Mouse (Mus musculus): ENCODE results near the gene Hmx2. TPM values are rescaled to one million over a fixed set of nuclear protein-coding genes. Genes with fewer than 3 reads are reported as not detected.

The Hmx2 gene
- total and polyA plus RNA-seq, 2 experiments from 2014 or later: 0.71 to 1.0 TPM

GRCm38 (mm10) chr7:131560697-131561042, 12.1 kb downstream of the Hmx2 start:
- Histone ChIP-seq H3K27ac (ENCODE audit: low read depth, low read length) (peak overlapping the region; percentile 83), H3K9me3 (ENCODE audit: low read length) (no peaks in the 10 kb centered on the region), H3K4me1 (ENCODE audit: insufficient read depth, low read length) (0 out of 2 replicates have a peak, but pooled peaks cover 2% of the 10 kb centered on the region), H3K4me3 (ENCODE audit: low read depth, low read length) (peak overlapping the region; percentile 55), H3K4me2 (ENCODE audit: low read depth, low read length, poor library complexity, severe bottlenecking) (peak overlapping the region; percentile 79), H3K27me3 (ENCODE audit: insufficient read depth, low read length) (peaks cover 25% of the 10 kb centered on the region), H3K36me3 (ENCODE audit: insufficient read depth, low read length) (peaks cover 13% of the 10 kb centered on the region), H3K9ac (replicated peaks; ENCODE audit: low read length, poor library complexity, severe bottlenecking) (peak overlapping the region; percentile 72)
- ATAC-seq (ENCODE audit: low FRiP score) (peak; percentile 57), DNase-seq (ENCODE audit: low spot score) (no peak)
- WGBS: under 1% methylated on average over 14 of the region's 14 CpGs
- TF ChIP-seq CTCF (IDR thresholded peaks at IDR 0.05): no peak

GRCm38 (mm10) chr7:131575246-131575645, 26.7 kb downstream of the Hmx2 start:
- peaks cover 9% of the 10 kb centered on the region for H3K36me3 ChIP-seq (ENCODE audit: insufficient read depth, low read length)
- no peak overlapping the region for H3K4me2 ChIP-seq (ENCODE audit: low read depth, low read length, poor library complexity, severe bottlenecking)
- H3K4me3 ChIP-seq (ENCODE audit: low read depth, low read length): no peak overlapping the region
- H3K9me3 ChIP-seq (ENCODE audit: low read length): no peaks in the 10 kb centered on the region
- ATAC-seq (ENCODE audit: low FRiP score) (no peak), DNase-seq (ENCODE audit: low spot score) (no peak)
- TF ChIP-seq CTCF (IDR thresholded peaks at IDR 0.05): peak; percentile 52
- no peak overlapping the region for H3K27ac ChIP-seq (ENCODE audit: low read depth, low read length)
- H3K27me3 ChIP-seq (ENCODE audit: insufficient read depth, low read length): no peaks in the 10 kb centered on the region
- 85% methylated on average over 6 of the region's 6 CpGs for WGBS
- H3K4me1 ChIP-seq (ENCODE audit: insufficient read depth, low read length): no peaks in the 10 kb centered on the region
- H3K9ac ChIP-seq (replicated peaks; ENCODE audit: low read length, poor library complexity, severe bottlenecking): no peak overlapping the region

- Histone ChIP-seq H3K27ac (ENCODE audit: low read depth, low read length) (no peak overlapping the region), H3K4me1 (ENCODE audit: insufficient read depth, low read length) (no peaks in the 10 kb centered on the region), H3K36me3 (ENCODE audit: insufficient read depth, low read length) (no peaks in the 10 kb centered on the region), H3K4me2 (ENCODE audit: low read depth, low read length, poor library complexity, severe bottlenecking) (no peak overlapping the region), H3K27me3 (ENCODE audit: insufficient read depth, low read length) (no peaks in the 10 kb centered on the region), H3K4me3 (ENCODE audit: low read depth, low read length) (no peak overlapping the region), H3K9ac (replicated peaks; ENCODE audit: low read length, poor library complexity, severe bottlenecking) (no peak overlapping the region), H3K9me3 (ENCODE audit: low read length) (no peaks in the 10 kb centered on the region)
- DNase-seq (ENCODE audit: low spot score) (no peak), ATAC-seq (ENCODE audit: low FRiP score) (no peak)
- WGBS: 54% methylated on average over 9 of the region's 9 CpGs
- no peak for TF ChIP-seq CTCF (IDR thresholded peaks at IDR 0.05)
Observed at GRCm38 (mm10) chr7:131582178-131582577, 33.6 kb downstream of the Hmx2 start.

DNA sequence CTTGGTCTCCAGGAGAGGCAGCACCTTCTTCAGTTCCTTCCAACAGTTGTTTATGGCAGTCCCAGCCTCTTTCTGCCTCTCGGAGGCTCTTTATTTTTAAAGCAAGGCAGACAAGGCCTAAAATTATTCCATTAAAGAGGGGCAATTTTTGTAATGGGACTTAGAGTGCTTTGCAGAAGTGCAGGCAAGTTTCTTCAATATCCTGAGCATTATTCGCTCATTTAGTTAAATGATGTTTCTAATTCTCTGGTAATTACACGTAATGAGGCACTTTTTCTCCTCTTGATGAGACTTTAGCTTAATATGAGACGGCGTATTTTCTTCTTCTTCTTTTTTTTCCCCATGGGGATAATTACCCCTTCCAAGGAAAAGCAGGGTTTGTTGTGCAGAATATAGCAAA, 37.0 kb downstream of the Hmx2 start:
- Histone ChIP-seq H3K4me1 (ENCODE audit: insufficient read depth, low read length) (no peaks in the 10 kb centered on the region), H3K27ac (ENCODE audit: low read depth, low read length) (no peak overlapping the region), H3K4me2 (ENCODE audit: low read depth, low read length, poor library complexity, severe bottlenecking) (no peak overlapping the region), H3K9ac (replicated peaks; ENCODE audit: low read length, poor library complexity, severe bottlenecking) (no peak overlapping the region), H3K27me3 (ENCODE audit: insufficient read depth, low read length) (no peaks in the 10 kb centered on the region), H3K9me3 (ENCODE audit: low read length) (no peaks in the 10 kb centered on the region), H3K36me3 (ENCODE audit: insufficient read depth, low read length) (no peaks in the 10 kb centered on the region), H3K4me3 (ENCODE audit: low read depth, low read length) (no peak overlapping the region)
- ATAC-seq (ENCODE audit: low FRiP score) (no peak), DNase-seq (ENCODE audit: low spot score) (no peak)
- TF ChIP-seq CTCF (IDR thresholded peaks at IDR 0.05): no peak
- 85% methylated on average over 5 of the region's 5 CpGs for WGBS

- WGBS: 12% methylated on average over 12 of the region's 12 CpGs
- Histone ChIP-seq H3K27me3 (ENCODE audit: insufficient read depth, low read length) (no peaks in the 10 kb centered on the region), H3K4me1 (ENCODE audit: insufficient read depth, low read length) (no peaks in the 10 kb centered on the region; the same call in 1 of the 2 replicates), H3K4me2 (ENCODE audit: low read depth, low read length, poor library complexity, severe bottlenecking) (no peak overlapping the region), H3K36me3 (ENCODE audit: insufficient read depth, low read length) (no peaks in the 10 kb centered on the region), H3K9me3 (ENCODE audit: low read length) (no peaks in the 10 kb centered on the region), H3K27ac (ENCODE audit: low read depth, low read length) (no peak overlapping the region), H3K9ac (replicated peaks; ENCODE audit: low read length, poor library complexity, severe bottlenecking) (no peak overlapping the region), H3K4me3 (ENCODE audit: low read depth, low read length) (no peak overlapping the region)
- TF ChIP-seq CTCF (IDR thresholded peaks at IDR 0.05): no peak
- peak; percentile 49 for DNase-seq (ENCODE audit: low spot score)
- ATAC-seq (ENCODE audit: low FRiP score): peak; percentile 56; the same call in 1 of the 2 replicates
Observed at GRCm38 (mm10) chr7:131597779-131598482, 49.4 kb downstream of the Hmx2 start.

DNA sequence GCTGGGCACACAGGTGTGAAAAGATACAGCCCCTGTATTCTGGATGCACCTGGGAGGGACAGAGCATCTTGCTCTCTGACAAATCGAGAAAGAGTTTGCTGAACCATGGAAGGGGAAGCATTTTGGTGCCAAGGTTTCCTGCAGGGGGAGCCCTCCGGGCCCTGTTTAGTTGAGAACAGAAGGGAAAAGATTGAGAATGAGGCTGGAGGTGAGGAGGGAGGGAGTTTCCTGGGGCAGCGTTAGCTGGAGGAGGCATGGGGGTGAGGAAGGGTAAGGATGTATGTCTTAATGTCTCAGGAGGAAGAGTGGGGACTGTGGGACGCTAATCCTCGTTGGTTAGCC, 49.9 kb downstream of the Hmx2 start:
- Histone ChIP-seq H3K9me3 (ENCODE audit: low read length) (no peaks in the 10 kb centered on the region), H3K9ac (replicated peaks; ENCODE audit: low read length, poor library complexity, severe bottlenecking) (no peak overlapping the region), H3K4me1 (ENCODE audit: insufficient read depth, low read length) (no peaks in the 10 kb centered on the region; the same call in 1 of the 2 replicates), H3K4me3 (ENCODE audit: low read depth, low read length) (no peak overlapping the region), H3K4me2 (ENCODE audit: low read depth, low read length, poor library complexity, severe bottlenecking) (no peak overlapping the region), H3K27me3 (ENCODE audit: insufficient read depth, low read length) (no peaks in the 10 kb centered on the region), H3K36me3 (ENCODE audit: insufficient read depth, low read length) (no peaks in the 10 kb centered on the region), H3K27ac (ENCODE audit: low read depth, low read length) (no peak overlapping the region)
- TF ChIP-seq CTCF (IDR thresholded peaks at IDR 0.05): peak; percentile 67
- ATAC-seq (ENCODE audit: low FRiP score) (0 out of 2 replicates have a peak, but pooled peaks have one; percentile 27), DNase-seq (ENCODE audit: low spot score) (peak; percentile 61)
- WGBS: 4% methylated on average over 5 of the region's 5 CpGs
